Mouse (Mus musculus) activated CD4-positive, CD25-positive, alpha-beta regulatory T cell, adult 9 weeks (primary cell): Measurements from ENCODE around the gene Adamts15. TPM values are rescaled to one million over a fixed set of nuclear protein-coding genes. Genes with fewer than 3 reads are reported as not detected.

Source experiments
- polyA plus RNA-seq: library from polyadenylated mRNA; unstranded; fragments of 100-300 nt; shearing (Covaris generic); gene quantifications from one replicate; pipeline ENCODE4 v1.2.1, GENCODE M21; 2017

Adamts15 gene
- polyA plus RNA-seq, result not detected

GRCm38 (mm10) chr9:30922197-30922894 is at the start of gene Adamts15:
Adamts15 (minus strand) TSS chr9:30922452.

GRCm38 (mm10) chr9:30942512-30943313 is 20.5 kb upstream of the Adamts15 start, which contains the start of gene Adamts8:
Adamts8 (plus strand) TSS chr9:30942562.

Other genes with a start within 250 kb of the Adamts15 start
- gene Adamts8, start 20.1 kb upstream of the Adamts15 start, polyA plus RNA-seq, result 0.20 TPM
- 16.4 TPM for gene Zbtb44, start 108.2 kb upstream of the Adamts15 start, polyA plus RNA-seq
- gene St14, start 209.4 kb upstream of the Adamts15 start, polyA plus RNA-seq, result 17.6 TPM